Mouse (Mus musculus): ENCODE measurements around the gene Ccdc65. TPM values are rescaled to one million over a fixed set of nuclear protein-coding genes. Genes with fewer than 3 reads are reported as not detected.

Gene Ccdc65
- polyA plus RNA-seq, 1 experiment from 2014 or later, result 7.5 TPM

DNA sequence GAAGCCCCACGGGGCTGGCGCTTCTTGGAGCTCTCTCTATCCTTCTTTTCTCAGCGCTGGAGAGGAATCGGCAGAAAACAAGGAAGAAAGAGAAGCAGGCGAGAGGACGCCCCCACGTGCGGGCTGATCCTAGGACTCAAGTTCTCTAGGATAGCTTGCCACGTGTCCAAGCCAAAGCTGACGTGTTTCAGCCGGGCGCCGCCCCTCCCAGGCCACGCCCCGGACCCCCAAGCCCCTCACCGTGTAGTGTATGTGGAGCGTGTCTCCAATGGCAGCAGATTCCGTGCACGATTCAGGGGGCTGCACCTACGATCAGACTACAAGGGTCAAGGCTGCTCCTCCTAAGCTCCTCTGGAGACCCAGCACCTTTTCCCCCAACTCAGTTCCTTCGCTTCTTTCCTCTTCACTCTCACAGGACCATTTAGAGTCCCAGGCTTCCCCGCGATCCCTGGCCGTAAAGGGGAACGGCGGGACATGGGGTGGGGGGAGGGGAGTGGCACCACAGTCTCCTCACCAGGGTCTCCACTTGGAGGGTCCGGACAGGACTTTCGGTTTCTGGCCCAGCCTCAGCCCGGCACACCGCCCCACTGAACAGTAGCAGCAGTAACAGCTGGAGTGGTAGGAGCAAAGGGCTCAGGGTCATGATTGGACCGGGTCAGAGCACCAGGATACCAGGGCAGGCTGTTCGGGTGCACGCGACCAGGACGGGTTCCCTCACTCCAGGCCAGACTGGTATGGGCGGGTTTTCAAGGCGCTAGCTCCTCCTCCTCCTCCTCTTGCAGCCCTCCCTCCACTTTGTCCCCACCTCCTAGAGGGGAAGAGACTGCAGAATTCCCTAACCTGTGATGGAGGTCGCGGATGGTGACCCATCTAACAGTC, 19.7 kb downstream of the Ccdc65 start, which contains the start of gene Fkbp11:
TSS of gene Fkbp11 (minus strand) at position 756 of the 879 bp plus-strand sequence.
- under 1% methylated on average over 39 of the region's 39 CpGs for WGBS
- H3K36me3 ChIP-seq, result no peaks in the 10 kb centered on the region
- ATAC-seq (ENCODE audit: low FRiP score), result peak; percentile 81

DNA sequence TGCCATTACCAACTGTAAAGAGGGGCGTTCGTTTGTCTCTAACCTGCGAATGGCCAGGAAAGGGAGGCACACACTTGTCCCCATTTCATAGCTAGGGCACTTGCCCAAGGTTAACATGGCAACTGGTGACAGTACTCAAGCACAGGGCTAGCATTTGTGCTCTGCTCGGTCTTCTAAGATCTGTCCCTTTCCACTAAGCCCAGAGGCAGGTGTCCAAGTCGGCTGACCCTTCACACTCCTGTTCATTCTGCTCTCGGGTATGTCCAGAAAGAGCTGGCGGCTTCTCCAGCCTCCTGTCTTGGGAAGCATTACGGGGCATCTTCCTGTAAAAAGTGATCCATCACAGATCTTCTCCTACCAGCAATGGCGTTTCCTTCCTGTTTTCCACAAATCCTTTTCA, 20.4 kb downstream of the Ccdc65 start:
- ATAC-seq (ENCODE audit: low FRiP score), result no peak
- Histone ChIP-seq H3K4me1 (peaks cover 29% of the 10 kb centered on the region), H3K27me3 (replicated peaks) (peaks cover 12% of the 10 kb centered on the region), H3K9ac (replicated peaks) (peak overlapping the region; percentile 48; the same call in 1 of the 2 replicates), H3K4me3 (replicated peaks) (peak overlapping the region; percentile 52), H3K27ac (replicated peaks) (no peak overlapping the region), H3K9me3 (replicated peaks) (no peaks in the 10 kb centered on the region), H3K36me3 (no peaks in the 10 kb centered on the region), H3K4me2 (peak overlapping the region; percentile 82)
- 40% methylated on average over 9 of the region's 9 CpGs for WGBS

More for the DNA sequence above, 19.7 kb downstream of the Ccdc65 start, which contains the start of gene Fkbp11:
- Histone ChIP-seq H3K9ac (replicated peaks) (peak within 1 kb of the TSS; percentile 48), H3K4me2 (peak within 1 kb of the TSS; percentile 82), H3K27ac (replicated peaks) (peak within 1 kb of the TSS; percentile 23; the same call in 1 of the 2 replicates), H3K9me3 (replicated peaks) (no peaks in the 10 kb centered on the region), H3K4me1 (peaks cover 29% of the 10 kb centered on the region), H3K27me3 (replicated peaks) (peaks cover 14% of the 10 kb centered on the region), H3K4me3 (replicated peaks) (peak within 1 kb of the TSS; percentile 52)

GRCm38 (mm10) chr15:98729791-98730545, 22.0 kb downstream of the Ccdc65 start:
- Histone ChIP-seq H3K9ac (replicated peaks) (no peak overlapping the region), H3K36me3 (0 out of 2 replicates have a peak, but pooled peaks cover 2% of the 10 kb centered on the region), H3K27ac (replicated peaks) (no peak overlapping the region), H3K4me1 (peaks cover 19% of the 10 kb centered on the region), H3K9me3 (replicated peaks) (no peaks in the 10 kb centered on the region), H3K27me3 (replicated peaks) (peaks cover 12% of the 10 kb centered on the region), H3K4me2 (no peak overlapping the region), H3K4me3 (replicated peaks) (no peak overlapping the region)
- WGBS, result 72% methylated on average over 7 of the region's 7 CpGs
- no peak for ATAC-seq (ENCODE audit: low FRiP score)

DNA sequence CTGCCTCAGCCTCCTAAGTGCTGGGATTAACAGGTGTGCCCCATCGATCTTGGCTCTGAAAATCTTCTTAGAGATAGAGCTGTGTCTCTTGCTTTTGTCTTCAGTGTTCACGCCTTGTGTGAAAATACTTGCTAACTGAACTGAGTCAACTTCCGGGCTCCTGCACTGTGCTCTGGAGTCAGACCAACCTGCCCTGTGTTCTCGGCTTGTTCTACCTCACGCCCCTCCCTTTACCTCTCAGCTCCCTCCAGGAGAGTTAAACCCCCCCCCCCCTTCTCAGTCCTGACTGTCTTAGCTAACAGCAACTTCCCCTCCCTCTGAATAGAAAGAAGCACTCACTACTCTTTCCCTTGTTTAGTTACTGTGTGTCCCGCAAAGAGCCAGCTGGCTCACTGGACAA, 22.8 kb downstream of the Ccdc65 start:
- WGBS, result 93% methylated on average over 6 of the region's 6 CpGs
- no peak overlapping the region for H3K4me3 ChIP-seq (replicated peaks)
- H3K4me1 ChIP-seq, result peaks cover 19% of the 10 kb centered on the region
- no peak overlapping the region for H3K9ac ChIP-seq (replicated peaks)
- H3K27ac ChIP-seq (replicated peaks), result no peak overlapping the region
- peaks cover 12% of the 10 kb centered on the region for H3K27me3 ChIP-seq (replicated peaks)
- no peak for ATAC-seq (ENCODE audit: low FRiP score)
- H3K36me3 ChIP-seq, result peaks cover 6% of the 10 kb centered on the region
- H3K4me2 ChIP-seq, result no peak overlapping the region
- no peaks in the 10 kb centered on the region for H3K9me3 ChIP-seq (replicated peaks)

DNA sequence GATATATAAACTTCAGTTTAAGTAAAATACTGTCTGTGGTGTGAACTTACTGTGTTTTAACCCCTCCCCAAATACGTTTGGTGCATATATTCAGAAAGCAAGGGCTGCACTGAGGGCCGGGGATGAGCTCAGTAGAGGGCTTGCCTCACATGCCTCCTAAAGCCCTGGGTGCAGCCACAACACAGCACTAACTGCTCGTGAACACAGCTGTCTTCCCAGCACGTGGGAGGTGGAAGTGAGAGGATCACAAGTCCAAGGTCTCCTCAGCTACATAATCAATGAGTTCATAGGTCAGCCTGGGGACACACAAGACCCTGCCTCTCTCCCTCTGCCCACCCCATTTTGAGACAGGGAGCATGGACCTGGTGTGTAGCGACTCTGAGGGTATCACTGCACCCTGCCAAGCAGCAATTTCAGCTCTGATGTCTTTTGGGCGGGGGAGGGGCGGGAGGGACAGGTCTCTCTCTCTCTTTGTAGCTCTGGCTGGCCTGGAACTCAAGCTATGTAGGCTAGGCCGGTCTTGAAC, 24.1 kb downstream of the Ccdc65 start:
- no peak overlapping the region for H3K9ac ChIP-seq (replicated peaks)
- peaks cover 17% of the 10 kb centered on the region for H3K36me3 ChIP-seq
- no peak for ATAC-seq (ENCODE audit: low FRiP score)
- H3K4me3 ChIP-seq (replicated peaks), result no peak overlapping the region
- H3K27ac ChIP-seq (replicated peaks), result no peak overlapping the region
- no peak overlapping the region for H3K4me2 ChIP-seq
- H3K9me3 ChIP-seq (replicated peaks), result no peaks in the 10 kb centered on the region
- WGBS, result 62% methylated on average over 8 of the region's 8 CpGs
- H3K27me3 ChIP-seq (replicated peaks), result 0 out of 2 replicates have a peak, but pooled peaks cover 1% of the 10 kb centered on the region
- peaks cover 14% of the 10 kb centered on the region for H3K4me1 ChIP-seq

DNA sequence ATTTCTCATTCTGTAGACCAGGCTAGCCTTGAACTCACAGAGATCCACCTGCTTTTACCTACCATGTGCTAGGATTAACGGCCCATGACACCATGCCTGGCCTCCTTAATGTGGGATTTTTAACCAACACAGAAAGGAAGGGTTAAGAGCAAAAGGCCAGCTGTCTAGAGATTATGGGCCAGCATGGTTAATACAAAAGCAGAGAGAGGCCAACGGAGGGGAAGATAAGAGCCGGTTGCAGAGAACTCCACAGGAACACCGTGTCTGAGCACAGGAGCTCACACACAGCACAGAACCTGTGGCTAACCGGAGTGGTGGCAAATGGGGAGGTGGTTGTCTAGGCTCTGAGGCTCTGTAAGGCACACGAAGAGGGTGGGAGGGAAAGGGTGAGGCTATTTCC, 25.4 kb downstream of the Ccdc65 start:
- no peaks in the 10 kb centered on the region for H3K9me3 ChIP-seq (replicated peaks)
- no peak overlapping the region for H3K27ac ChIP-seq (replicated peaks)
- peaks cover under 1% of the 10 kb centered on the region for H3K4me1 ChIP-seq
- ATAC-seq (ENCODE audit: low FRiP score), result no peak
- no peaks in the 10 kb centered on the region for H3K27me3 ChIP-seq (replicated peaks)
- WGBS, result 85% methylated on average over 6 of the region's 6 CpGs
- H3K36me3 ChIP-seq, result peaks cover 23% of the 10 kb centered on the region
- no peak overlapping the region for H3K9ac ChIP-seq (replicated peaks)
- no peak overlapping the region for H3K4me2 ChIP-seq
- no peak overlapping the region for H3K4me3 ChIP-seq (replicated peaks)

- 91% methylated on average over 5 of the region's 5 CpGs for WGBS
- no peaks in the 10 kb centered on the region for H3K4me1 ChIP-seq
- peaks cover 28% of the 10 kb centered on the region for H3K36me3 ChIP-seq
- H3K9ac ChIP-seq (replicated peaks), result no peak overlapping the region
- ATAC-seq (ENCODE audit: low FRiP score), result no peak
- H3K4me3 ChIP-seq (replicated peaks), result no peak overlapping the region
- no peak overlapping the region for H3K27ac ChIP-seq (replicated peaks)
- H3K9me3 ChIP-seq (replicated peaks), result no peaks in the 10 kb centered on the region
- H3K27me3 ChIP-seq (replicated peaks), result no peaks in the 10 kb centered on the region
- no peak overlapping the region for H3K4me2 ChIP-seq
Measured at GRCm38 (mm10) chr15:98733976-98734566, 26.1 kb downstream of the Ccdc65 start.

- 91% methylated on average over 10 of the region's 10 CpGs for WGBS
- H3K36me3 ChIP-seq, result peaks cover 53% of the 10 kb centered on the region
- no peak for ATAC-seq (ENCODE audit: low FRiP score)
- H3K27ac ChIP-seq (replicated peaks), result no peak overlapping the region
- no peak overlapping the region for H3K4me3 ChIP-seq (replicated peaks)
- H3K27me3 ChIP-seq (replicated peaks), result no peaks in the 10 kb centered on the region
- no peaks in the 10 kb centered on the region for H3K4me1 ChIP-seq
- H3K9ac ChIP-seq (replicated peaks), result no peak overlapping the region
- H3K9me3 ChIP-seq (replicated peaks), result no peaks in the 10 kb centered on the region
- no peak overlapping the region for H3K4me2 ChIP-seq
Measured at GRCm38 (mm10) chr15:98736521-98736920, 28.5 kb downstream of the Ccdc65 start.

GRCm38 (mm10) chr15:98737881-98738280, 29.9 kb downstream of the Ccdc65 start:
- Histone ChIP-seq H3K4me1 (no peaks in the 10 kb centered on the region), H3K4me3 (replicated peaks) (no peak overlapping the region), H3K9me3 (replicated peaks) (no peaks in the 10 kb centered on the region), H3K36me3 (peaks cover 63% of the 10 kb centered on the region), H3K27me3 (replicated peaks) (no peaks in the 10 kb centered on the region), H3K4me2 (no peak overlapping the region), H3K9ac (replicated peaks) (no peak overlapping the region), H3K27ac (replicated peaks) (no peak overlapping the region)
- ATAC-seq (ENCODE audit: low FRiP score), result no peak

DNA sequence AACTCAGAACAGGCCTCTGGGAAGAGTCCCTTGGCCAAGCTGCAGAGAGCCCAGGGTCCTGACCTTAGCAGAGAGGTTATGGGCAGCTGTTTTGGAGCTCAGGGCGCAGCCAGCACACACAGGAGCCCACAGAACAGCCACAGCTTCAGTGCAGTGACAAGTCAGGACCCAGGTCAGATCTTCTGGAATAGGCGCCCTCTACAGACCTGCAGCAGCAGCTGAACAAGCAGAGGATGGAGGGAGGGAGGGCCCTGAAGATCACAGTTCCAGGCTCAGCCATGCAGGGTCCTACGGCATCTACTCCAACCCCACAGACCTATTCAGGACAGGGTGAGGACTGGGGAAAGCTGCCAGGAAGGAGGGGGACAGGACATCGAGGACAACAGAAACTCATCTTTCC, 30.8 kb downstream of the Ccdc65 start:
- 70% methylated on average over 4 of the region's 4 CpGs for WGBS
- no peaks in the 10 kb centered on the region for H3K4me1 ChIP-seq
- no peaks in the 10 kb centered on the region for H3K9me3 ChIP-seq (replicated peaks)
- peaks cover 63% of the 10 kb centered on the region for H3K36me3 ChIP-seq
- no peak overlapping the region for H3K4me3 ChIP-seq (replicated peaks)
- no peaks in the 10 kb centered on the region for H3K27me3 ChIP-seq (replicated peaks)
- H3K27ac ChIP-seq (replicated peaks), result no peak overlapping the region
- ATAC-seq (ENCODE audit: low FRiP score), result no peak
- no peak overlapping the region for H3K4me2 ChIP-seq
- no peak overlapping the region for H3K9ac ChIP-seq (replicated peaks)

- Histone ChIP-seq H3K9ac (replicated peaks) (no peak overlapping the region), H3K27ac (replicated peaks) (no peak overlapping the region), H3K27me3 (replicated peaks) (no peaks in the 10 kb centered on the region), H3K4me2 (no peak overlapping the region), H3K4me3 (replicated peaks) (no peak overlapping the region), H3K4me1 (no peaks in the 10 kb centered on the region), H3K36me3 (peaks cover 58% of the 10 kb centered on the region), H3K9me3 (replicated peaks) (no peaks in the 10 kb centered on the region)
- no peak for ATAC-seq (ENCODE audit: low FRiP score)
- WGBS, result 88% methylated on average over 8 of the region's 8 CpGs
Measured at GRCm38 (mm10) chr15:98740219-98740618, 32.2 kb downstream of the Ccdc65 start.

Measured in neural tube, embryonic 15.5 days (tissue).